Mouse (Mus musculus): ENCODE measurements at regions not wholly inside any gene's neighbourhood (a gene's known extent, or its start where the extent isn't known, plus 50 kb on each side); places are given as distances from the start of the nearest gene placed in this dataset.

GRCm38 (mm10) chr8:10768181-10768580 is 240.1 kb downstream of the Irs2 start:
- TF ChIP-seq CTCF (conservative IDR thresholded peaks at IDR 0.05; ENCODE audit: insufficient read depth, insufficient read length, low read depth, low read length) (no peak), POLR2A (IDR thresholded peaks at IDR 0.05; ENCODE audit: low read depth, low read length) (no peak)
